Mouse (Mus musculus): ENCODE results near the gene Pxylp1.
"Not testable (repeated sequence)": the region's sequence is repeated elsewhere in the genome, so short reads cannot be mapped to it uniquely, and the experiment has no call there.

Gene Pxylp1

GRCm38 (mm10) chr9:96892546-96892945 is at the start of gene Pxylp1:
Gene Pxylp1 (minus strand): TSS chr9:96892669.
- peak; percentile 28 for DNase-seq

GRCm38 (mm10) chr9:96938887-96939286 is 46.4 kb upstream of the Pxylp1 start:
- no peak for DNase-seq

GRCm38 (mm10) chr9:96936427-96936826 is 44.0 kb upstream of the Pxylp1 start:
- not testable (repeated sequence) for DNase-seq

- DNase-seq = no peak
Measured at GRCm38 (mm10) chr9:96935556-96936300, 43.3 kb upstream of the Pxylp1 start.

- no peak for DNase-seq
Measured at GRCm38 (mm10) chr9:96934816-96935215, 42.3 kb upstream of the Pxylp1 start.

GRCm38 (mm10) chr9:96932751-96933150 is 40.3 kb upstream of the Pxylp1 start:
- no peak for DNase-seq

- DNase-seq = no peak
Measured at GRCm38 (mm10) chr9:96923577-96924316, 31.3 kb upstream of the Pxylp1 start.

- DNase-seq = no peak
Measured at GRCm38 (mm10) chr9:96923119-96923518, 30.6 kb upstream of the Pxylp1 start.

- DNase-seq = peak; percentile 99
Measured at GRCm38 (mm10) chr9:96916620-96917538, 24.4 kb upstream of the Pxylp1 start.

GRCm38 (mm10) chr9:96916076-96916475 is 23.6 kb upstream of the Pxylp1 start:
- DNase-seq = no peak

- DNase-seq = no peak
Measured at GRCm38 (mm10) chr9:96914851-96915250, 22.4 kb upstream of the Pxylp1 start.

GRCm38 (mm10) chr9:96914005-96914404 is 21.5 kb upstream of the Pxylp1 start:
- DNase-seq = no peak

GRCm38 (mm10) chr9:96909503-96909902 is 17.0 kb upstream of the Pxylp1 start:
- DNase-seq = no peak

- DNase-seq = no peak
Measured at GRCm38 (mm10) chr9:96908737-96909136, 16.3 kb upstream of the Pxylp1 start.

GRCm38 (mm10) chr9:96904360-96905355 is 12.2 kb upstream of the Pxylp1 start:
- DNase-seq = no peak

- no peak for DNase-seq
Measured at GRCm38 (mm10) chr9:96899717-96900116, 7.2 kb upstream of the Pxylp1 start.

GRCm38 (mm10) chr9:96899004-96899403 is 6.5 kb upstream of the Pxylp1 start:
- DNase-seq = no peak

- no peak for DNase-seq
Measured at GRCm38 (mm10) chr9:96896690-96897089, 4.2 kb upstream of the Pxylp1 start.

- DNase-seq = no peak
Measured at GRCm38 (mm10) chr9:96893582-96893981, 1.1 kb upstream of the Pxylp1 start.

- peak; percentile 53 for DNase-seq
Measured at GRCm38 (mm10) chr9:96891341-96892330, 833 bp downstream of the Pxylp1 start.

GRCm38 (mm10) chr9:96890756-96891155 is 1.7 kb downstream of the Pxylp1 start:
- DNase-seq = no peak

All from cerebellum, adult 9-10 months (tissue).